Mouse (Mus musculus): ENCODE measurements at regions not wholly inside any gene's neighbourhood (a gene's known extent, or its start where the extent isn't known, plus 50 kb on each side); places are given as distances from the start of the nearest gene placed in this dataset.
"Not testable (repeated sequence)": the region's sequence is repeated elsewhere in the genome, so short reads cannot be mapped to it uniquely, and the experiment has no call there.

- TF ChIP-seq USF1 (IDR thresholded peaks at IDR 0.05; ENCODE audit: low read depth), result no peak
- TF ChIP-seq CEBPB (IDR thresholded peaks at IDR 0.05; ENCODE audit: low read depth), result no peak
- no peak for TF ChIP-seq MYOD1 (IDR thresholded peaks at IDR 0.05; ENCODE audit: control insufficient read depth, insufficient read length, low read depth)
- TF ChIP-seq MAX (IDR thresholded peaks at IDR 0.05), result no peak
- TF ChIP-seq FOSL1 (IDR thresholded peaks at IDR 0.05; ENCODE audit: insufficient read depth, low read length, poor library complexity, severe bottlenecking), result no peak
- TF ChIP-seq MYOG (IDR thresholded peaks at IDR 0.05; ENCODE audit: control insufficient read depth, extremely low read depth, insufficient read length), result no peak
- no peak for TF ChIP-seq CTCF (IDR thresholded peaks at IDR 0.05; ENCODE audit: control insufficient read depth, insufficient read depth, insufficient read length)
These were observed 325.0 kb downstream of the Ajap1 start for GRCm38 (mm10) chr4:153157572-153157971.

GRCm38 (mm10) chr4:153152923-153153322, 329.7 kb downstream of the Ajap1 start:
- H3K27me3 ChIP-seq (ENCODE audit: control insufficient read depth, insufficient read depth, insufficient read length); H3K4me3 ChIP-seq (ENCODE audit: insufficient read depth, poor library complexity, severe bottlenecking); H3K79me3 ChIP-seq (ENCODE audit: low read depth); H3ac ChIP-seq (ENCODE audit: control insufficient read depth, insufficient read length, low read depth); H3K36me3 ChIP-seq (ENCODE audit: control insufficient read depth, insufficient read depth); H3K79me2 ChIP-seq (ENCODE audit: control insufficient read depth, insufficient read depth): not testable (repeated sequence)

More at GRCm38 (mm10) chr4:153157572-153157971, 325.0 kb downstream of the Ajap1 start:
- Histone ChIP-seq H3K27me3 (ENCODE audit: control insufficient read depth, insufficient read depth, insufficient read length) (no peaks in the 10 kb centered on the region), H3K79me3 (ENCODE audit: low read depth) (no peaks in the 10 kb centered on the region), H3K36me3 (ENCODE audit: control insufficient read depth, insufficient read depth) (no peaks in the 10 kb centered on the region), H3ac (ENCODE audit: control insufficient read depth, insufficient read length, low read depth) (no peak overlapping the region), H3K79me2 (ENCODE audit: control insufficient read depth, insufficient read depth) (no peaks in the 10 kb centered on the region), H3K4me3 (ENCODE audit: insufficient read depth, poor library complexity, severe bottlenecking) (no peak overlapping the region)

GRCm38 (mm10) chr4:153133147-153133546, 349.5 kb downstream of the Ajap1 start:
- Histone ChIP-seq H3ac (ENCODE audit: control insufficient read depth, insufficient read length, low read depth) (no peak overlapping the region), H3K27me3 (ENCODE audit: control insufficient read depth, insufficient read depth, insufficient read length) (no peaks in the 10 kb centered on the region), H3K4me3 (ENCODE audit: insufficient read depth, poor library complexity, severe bottlenecking) (no peak overlapping the region), H3K36me3 (ENCODE audit: control insufficient read depth, insufficient read depth) (no peaks in the 10 kb centered on the region), H3K79me2 (ENCODE audit: control insufficient read depth, insufficient read depth) (no peaks in the 10 kb centered on the region), H3K79me3 (ENCODE audit: low read depth) (no peaks in the 10 kb centered on the region)
- TF ChIP-seq CEBPB (IDR thresholded peaks at IDR 0.05; ENCODE audit: low read depth), result no peak
- no peak for TF ChIP-seq MYOD1 (IDR thresholded peaks at IDR 0.05; ENCODE audit: control insufficient read depth, insufficient read length, low read depth)
- TF ChIP-seq CTCF (IDR thresholded peaks at IDR 0.05; ENCODE audit: control insufficient read depth, insufficient read depth, insufficient read length), result no peak
- no peak for TF ChIP-seq MAX (IDR thresholded peaks at IDR 0.05)
- TF ChIP-seq USF1 (IDR thresholded peaks at IDR 0.05; ENCODE audit: low read depth), result no peak
- TF ChIP-seq MYOG (IDR thresholded peaks at IDR 0.05; ENCODE audit: control insufficient read depth, extremely low read depth, insufficient read length), result no peak

GRCm38 (mm10) chr4:153129345-153129744, 353.3 kb downstream of the Ajap1 start:
- Histone ChIP-seq H3K4me3 (ENCODE audit: insufficient read depth, poor library complexity, severe bottlenecking) (no peak overlapping the region), H3K36me3 (ENCODE audit: control insufficient read depth, insufficient read depth) (no peaks in the 10 kb centered on the region), H3K27me3 (ENCODE audit: control insufficient read depth, insufficient read depth, insufficient read length) (no peaks in the 10 kb centered on the region), H3K79me2 (ENCODE audit: control insufficient read depth, insufficient read depth) (no peaks in the 10 kb centered on the region), H3K79me3 (ENCODE audit: low read depth) (no peaks in the 10 kb centered on the region), H3ac (ENCODE audit: control insufficient read depth, insufficient read length, low read depth) (no peak overlapping the region)
- TF ChIP-seq MAX (IDR thresholded peaks at IDR 0.05), result no peak
- no peak for TF ChIP-seq MYOD1 (IDR thresholded peaks at IDR 0.05; ENCODE audit: control insufficient read depth, insufficient read length, low read depth)
- no peak for TF ChIP-seq CTCF (IDR thresholded peaks at IDR 0.05; ENCODE audit: control insufficient read depth, insufficient read depth, insufficient read length)
- no peak for TF ChIP-seq FOSL1 (IDR thresholded peaks at IDR 0.05; ENCODE audit: insufficient read depth, low read length, poor library complexity, severe bottlenecking)
- no peak for TF ChIP-seq MYOG (IDR thresholded peaks at IDR 0.05; ENCODE audit: control insufficient read depth, extremely low read depth, insufficient read length)
- TF ChIP-seq USF1 (IDR thresholded peaks at IDR 0.05; ENCODE audit: low read depth), result no peak
- TF ChIP-seq CEBPB (IDR thresholded peaks at IDR 0.05; ENCODE audit: low read depth), result no peak

- no peak for TF ChIP-seq CEBPB (IDR thresholded peaks at IDR 0.05; ENCODE audit: low read depth)
- TF ChIP-seq FOSL1 (IDR thresholded peaks at IDR 0.05; ENCODE audit: insufficient read depth, low read length, poor library complexity, severe bottlenecking), result no peak
- no peak for TF ChIP-seq USF1 (IDR thresholded peaks at IDR 0.05; ENCODE audit: low read depth)
- TF ChIP-seq MAX (IDR thresholded peaks at IDR 0.05), result no peak
- TF ChIP-seq MYOD1 (IDR thresholded peaks at IDR 0.05; ENCODE audit: control insufficient read depth, insufficient read length, low read depth), result no peak
- no peak for TF ChIP-seq CTCF (IDR thresholded peaks at IDR 0.05; ENCODE audit: control insufficient read depth, insufficient read depth, insufficient read length)
- TF ChIP-seq MYOG (IDR thresholded peaks at IDR 0.05; ENCODE audit: control insufficient read depth, extremely low read depth, insufficient read length), result no peak
- H3K79me3 ChIP-seq (ENCODE audit: low read depth), result no peaks in the 10 kb centered on the region
- no peak overlapping the region for H3K4me3 ChIP-seq (ENCODE audit: insufficient read depth, poor library complexity, severe bottlenecking)
- no peaks in the 10 kb centered on the region for H3K79me2 ChIP-seq (ENCODE audit: control insufficient read depth, insufficient read depth)
- no peaks in the 10 kb centered on the region for H3K36me3 ChIP-seq (ENCODE audit: control insufficient read depth, insufficient read depth)
- H3ac ChIP-seq (ENCODE audit: control insufficient read depth, insufficient read length, low read depth), result no peak overlapping the region
- H3K27me3 ChIP-seq (ENCODE audit: control insufficient read depth, insufficient read depth, insufficient read length), result no peaks in the 10 kb centered on the region
These were observed 354.4 kb downstream of the Ajap1 start for GRCm38 (mm10) chr4:153128162-153128561.

GRCm38 (mm10) chr4:153120480-153120879, 362.1 kb downstream of the Ajap1 start:
- TF ChIP-seq CTCF (IDR thresholded peaks at IDR 0.05; ENCODE audit: control insufficient read depth, insufficient read depth, insufficient read length), result no peak
- TF ChIP-seq USF1 (IDR thresholded peaks at IDR 0.05; ENCODE audit: low read depth), result no peak
- no peak for TF ChIP-seq MAX (IDR thresholded peaks at IDR 0.05)
- no peak for TF ChIP-seq CEBPB (IDR thresholded peaks at IDR 0.05; ENCODE audit: low read depth)
- TF ChIP-seq FOSL1 (IDR thresholded peaks at IDR 0.05; ENCODE audit: insufficient read depth, low read length, poor library complexity, severe bottlenecking), result no peak
- no peak for TF ChIP-seq MYOD1 (IDR thresholded peaks at IDR 0.05; ENCODE audit: control insufficient read depth, insufficient read length, low read depth)
- TF ChIP-seq MYOG (IDR thresholded peaks at IDR 0.05; ENCODE audit: control insufficient read depth, extremely low read depth, insufficient read length), result no peak
- no peaks in the 10 kb centered on the region for H3K27me3 ChIP-seq (ENCODE audit: control insufficient read depth, insufficient read depth, insufficient read length)
- H3ac ChIP-seq (ENCODE audit: control insufficient read depth, insufficient read length, low read depth), result no peak overlapping the region
- no peaks in the 10 kb centered on the region for H3K36me3 ChIP-seq (ENCODE audit: control insufficient read depth, insufficient read depth)
- H3K4me3 ChIP-seq (ENCODE audit: insufficient read depth, poor library complexity, severe bottlenecking), result no peak overlapping the region
- H3K79me3 ChIP-seq (ENCODE audit: low read depth), result no peaks in the 10 kb centered on the region
- H3K79me2 ChIP-seq (ENCODE audit: control insufficient read depth, insufficient read depth), result no peaks in the 10 kb centered on the region

Data from C2C12 (cell line).